Mouse (Mus musculus) spleen, postnatal 14 days (tissue): ENCODE measurements around the gene Pcolce2.
"Not testable (repeated sequence)": the region's sequence is repeated elsewhere in the genome, so short reads cannot be mapped to it uniquely, and the experiment has no call there.

Experiments used
- DNase-seq, 2 experiments: peaks; one replicate each; pipeline ENCODE4 v3.0.0; 2021 to 2022; ENCODE audit warnings: low spot score in 2 of 2

Pcolce2 gene

GRCm38 (mm10) chr9:95637271-95638181 lies at the start of gene Pcolce2:
TSS of gene Pcolce2 (plus strand) at chr9:95637601.
- DNase-seq: peak in 1 of 2 experiments; percentile 6

- DNase-seq: no peak
Observed at GRCm38 (mm10) chr9:95588070-95588469, 49.3 kb upstream of the Pcolce2 start.

GRCm38 (mm10) chr9:95594291-95594690 lies 43.1 kb upstream of the Pcolce2 start:
- DNase-seq: no peak

- no peak for DNase-seq
Observed at GRCm38 (mm10) chr9:95597466-95598178, 39.8 kb upstream of the Pcolce2 start.

- DNase-seq: no peak
Observed at GRCm38 (mm10) chr9:95598179-95598721, 39.2 kb upstream of the Pcolce2 start.

- DNase-seq: peak in 1 of 2 experiments; percentile 4
Observed at GRCm38 (mm10) chr9:95599399-95599798, 38.0 kb upstream of the Pcolce2 start.

- no peak for DNase-seq
Observed at GRCm38 (mm10) chr9:95602849-95603248, 34.6 kb upstream of the Pcolce2 start.

GRCm38 (mm10) chr9:95603316-95603715 lies 34.1 kb upstream of the Pcolce2 start:
- DNase-seq: no peak

- no peak for DNase-seq
Observed at GRCm38 (mm10) chr9:95607196-95607595, 30.2 kb upstream of the Pcolce2 start.

GRCm38 (mm10) chr9:95612246-95612768 lies 25.1 kb upstream of the Pcolce2 start:
- DNase-seq: no peak

GRCm38 (mm10) chr9:95613426-95614127 lies 23.8 kb upstream of the Pcolce2 start:
- DNase-seq: no peak

- no peak for DNase-seq
Observed at GRCm38 (mm10) chr9:95614861-95615615, 22.4 kb upstream of the Pcolce2 start.

GRCm38 (mm10) chr9:95615961-95616360 lies 21.4 kb upstream of the Pcolce2 start:
- DNase-seq: no peak

GRCm38 (mm10) chr9:95618572-95618971 lies 18.8 kb upstream of the Pcolce2 start:
- DNase-seq: no peak

GRCm38 (mm10) chr9:95624072-95624471 lies 13.3 kb upstream of the Pcolce2 start:
- DNase-seq: no peak

- DNase-seq: no peak
Observed at GRCm38 (mm10) chr9:95628439-95628948, 8.9 kb upstream of the Pcolce2 start.

GRCm38 (mm10) chr9:95629561-95629960 lies 7.8 kb upstream of the Pcolce2 start:
- not testable (repeated sequence) for DNase-seq

GRCm38 (mm10) chr9:95636395-95636794 lies 1.0 kb upstream of the Pcolce2 start:
- no peak for DNase-seq

- no peak for DNase-seq
Observed at GRCm38 (mm10) chr9:95639919-95640318, 2.5 kb downstream of the Pcolce2 start.

GRCm38 (mm10) chr9:95645926-95646325 lies 8.5 kb downstream of the Pcolce2 start:
- no peak for DNase-seq

- no peak for DNase-seq
Observed at GRCm38 (mm10) chr9:95653363-95653762, 16.0 kb downstream of the Pcolce2 start.
